Mouse (Mus musculus): Measurements from ENCODE around the gene Slc28a1.

DNA sequence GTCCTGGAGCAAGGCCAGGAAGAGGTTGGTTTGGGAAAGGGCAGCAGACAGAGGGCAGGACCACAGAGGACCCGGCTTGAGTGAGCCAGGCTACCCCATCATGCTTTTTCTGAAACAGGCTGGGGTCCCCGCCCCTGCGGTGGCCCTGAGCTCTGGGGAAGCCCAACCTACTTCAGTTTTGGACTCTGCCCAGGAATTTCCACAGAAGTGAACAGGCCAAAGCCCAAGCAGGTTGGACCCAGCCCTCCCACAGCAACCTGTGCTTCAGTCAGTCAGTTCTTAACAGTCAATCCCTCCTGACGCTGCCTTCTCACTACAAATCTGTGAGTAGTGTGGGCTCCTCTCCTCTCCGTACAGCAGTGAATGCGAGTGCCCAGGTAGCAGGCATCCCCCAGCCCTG lies at the start of gene Slc28a1:
- TF ChIP-seq CTCF (IDR thresholded peaks at IDR 0.05; ENCODE audit: borderline replicate concordance, insufficient read depth, low read depth, low read length) (no peak), POLR2A (IDR thresholded peaks at IDR 0.05; ENCODE audit: borderline replicate concordance, insufficient read depth, low read length) (no peak)

Data from cerebellum, adult 2 months (tissue).